Mouse (Mus musculus) cortical plate, adult 2 months (tissue): ENCODE measurements at regions not wholly inside any gene's neighbourhood (a gene's known extent, or its start where the extent isn't known, plus 50 kb on each side); places are given as distances from the start of the nearest gene placed in this dataset.

ENCODE experiments used
- H3K27ac ChIP-seq: fragments of 200-500 bp; 2 replicates; pipeline ENCODE4 v1.5.1; 2012; ENCODE audit warnings: low read length, control low read depth, inconsistent platforms; ENCODE audit not compliant: insufficient read depth
- H3K4me1 ChIP-seq: fragments of 200-500 bp; 2 replicates; pipeline ENCODE4 v1.6.1; 2011; ENCODE audit warnings: low read length; ENCODE audit not compliant: control insufficient read depth, insufficient read depth
- H3K4me3 ChIP-seq: fragments of 200-500 bp; 2 replicates; pipeline ENCODE4 v1.5.1; 2011; ENCODE audit warnings: mild to moderate bottlenecking, low read length, control low read depth; ENCODE audit not compliant: insufficient read depth
- CTCF ChIP-seq: fragments of 200-500 bp; IDR thresholded peaks from 2 replicates; pipeline ENCODE4 v1.5.1; 2011; ENCODE audit warnings: mild to moderate bottlenecking, control low read depth, low read length; ENCODE audit not compliant: insufficient read depth; ENCODE audit errors: extremely low read depth
- POLR2A ChIP-seq: fragments of 200-500 bp; IDR thresholded peaks from 2 replicates; pipeline ENCODE4 v1.6.1; 2011; ENCODE audit warnings: mild to moderate bottlenecking, low read length, control low read depth; ENCODE audit not compliant: insufficient read depth; ENCODE audit errors: extremely low read depth

DNA sequence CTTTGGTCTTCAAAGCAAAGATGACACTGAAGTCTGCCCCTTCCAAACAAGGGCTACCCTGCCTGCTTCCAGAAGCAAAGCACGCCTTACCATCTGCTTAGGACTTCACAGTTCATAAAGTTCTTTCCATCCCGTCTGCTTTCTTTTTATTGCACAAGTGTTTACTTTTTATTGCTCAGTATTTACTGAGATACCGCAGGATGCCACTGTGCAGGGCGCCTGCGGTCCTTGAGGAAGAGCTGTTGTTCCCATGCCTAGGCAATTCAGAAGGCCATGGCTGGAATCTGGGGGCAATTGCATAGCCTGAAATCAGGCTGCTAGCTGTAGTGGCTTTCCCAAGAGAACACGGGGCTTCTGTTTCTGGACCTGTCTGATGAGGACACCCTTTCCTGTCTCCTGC is 1255.8 kb upstream of the A1bg start:
- TF ChIP-seq CTCF: no peak
- no peak for TF ChIP-seq POLR2A
- Histone ChIP-seq H3K4me1 (no peaks in the 10 kb centered on the region), H3K27ac (no peak overlapping the region), H3K4me3 (no peak overlapping the region)

- TF ChIP-seq CTCF (no peak), POLR2A (no peak)
- no peak overlapping the region for H3K4me3 ChIP-seq
These were observed 1255.1 kb upstream of the A1bg start for GRCm38 (mm10) chr15:62177768-62178410.

GRCm38 (mm10) chr15:62176076-62176475 is 1253.3 kb upstream of the A1bg start:
- no peaks in the 10 kb centered on the region for H3K4me1 ChIP-seq
- H3K4me3 ChIP-seq: no peak overlapping the region
- H3K27ac ChIP-seq: no peak overlapping the region
- no peak for TF ChIP-seq POLR2A
- TF ChIP-seq CTCF: no peak

More at GRCm38 (mm10) chr15:62177768-62178410, 1255.1 kb upstream of the A1bg start:
- no peak overlapping the region for H3K27ac ChIP-seq
- H3K4me1 ChIP-seq: no peaks in the 10 kb centered on the region

- Histone ChIP-seq H3K4me3 (no peak overlapping the region), H3K27ac (no peak overlapping the region), H3K4me1 (no peaks in the 10 kb centered on the region)
- TF ChIP-seq POLR2A (no peak), CTCF (no peak)
These were observed 1251.1 kb upstream of the A1bg start for GRCm38 (mm10) chr15:62173633-62174543.

- Histone ChIP-seq H3K4me3 (no peak overlapping the region), H3K27ac (no peak overlapping the region), H3K4me1 (no peaks in the 10 kb centered on the region)
- TF ChIP-seq POLR2A (no peak), CTCF (no peak)
These were observed 1248.8 kb upstream of the A1bg start for GRCm38 (mm10) chr15:62171632-62172031.

DNA sequence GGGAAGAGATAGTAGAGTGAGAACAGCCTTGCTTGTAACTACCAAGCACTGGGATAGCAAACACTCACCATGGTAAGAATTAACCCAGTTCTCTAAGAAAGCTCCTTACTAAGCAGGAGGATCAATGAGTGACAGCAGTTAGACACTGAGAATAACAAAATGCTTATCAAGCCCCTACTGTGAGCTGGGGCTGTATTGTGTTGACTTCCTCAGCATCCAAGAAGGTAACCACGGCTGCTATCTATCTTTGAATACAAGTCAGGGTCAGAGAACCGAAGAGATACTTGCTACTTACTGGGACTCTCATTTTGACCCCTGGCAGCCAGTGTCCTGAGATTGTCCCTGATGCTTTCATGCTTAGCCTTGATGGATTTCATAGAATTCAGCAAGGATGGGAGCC is 1248.4 kb upstream of the A1bg start:
- Histone ChIP-seq H3K4me3 (no peak overlapping the region), H3K27ac (no peak overlapping the region), H3K4me1 (no peaks in the 10 kb centered on the region)
- TF ChIP-seq CTCF (no peak), POLR2A (no peak)

DNA sequence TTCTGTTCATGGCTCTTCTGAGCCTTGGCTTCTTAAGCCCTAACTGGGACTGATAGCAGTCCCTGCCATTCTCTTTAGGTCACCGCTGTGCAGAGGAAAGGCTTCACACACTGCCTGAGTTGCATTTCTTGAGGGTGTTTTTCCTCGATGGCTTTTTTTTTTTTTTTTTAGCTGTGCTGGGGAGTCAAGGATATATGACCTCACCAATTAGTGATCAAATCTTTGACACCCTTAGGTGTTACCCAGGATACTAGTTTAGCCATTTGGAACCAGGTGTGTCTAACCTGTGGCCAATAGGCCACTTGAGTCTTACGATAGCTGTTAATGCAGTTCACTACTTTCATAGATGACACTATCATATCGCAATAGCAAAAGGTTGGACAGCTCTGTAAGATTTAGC is 1247.5 kb upstream of the A1bg start:
- H3K27ac ChIP-seq: no peak overlapping the region
- TF ChIP-seq POLR2A: no peak
- no peak for TF ChIP-seq CTCF
- H3K4me1 ChIP-seq: no peaks in the 10 kb centered on the region
- H3K4me3 ChIP-seq: no peak overlapping the region

- no peak overlapping the region for H3K27ac ChIP-seq
- TF ChIP-seq CTCF: no peak
- no peak for TF ChIP-seq POLR2A
- no peak overlapping the region for H3K4me3 ChIP-seq
- H3K4me1 ChIP-seq: peaks cover 1% of the 10 kb centered on the region; the same call in 1 of the 2 replicates
These were observed 1246.8 kb upstream of the A1bg start for GRCm38 (mm10) chr15:62169591-62170019.

DNA sequence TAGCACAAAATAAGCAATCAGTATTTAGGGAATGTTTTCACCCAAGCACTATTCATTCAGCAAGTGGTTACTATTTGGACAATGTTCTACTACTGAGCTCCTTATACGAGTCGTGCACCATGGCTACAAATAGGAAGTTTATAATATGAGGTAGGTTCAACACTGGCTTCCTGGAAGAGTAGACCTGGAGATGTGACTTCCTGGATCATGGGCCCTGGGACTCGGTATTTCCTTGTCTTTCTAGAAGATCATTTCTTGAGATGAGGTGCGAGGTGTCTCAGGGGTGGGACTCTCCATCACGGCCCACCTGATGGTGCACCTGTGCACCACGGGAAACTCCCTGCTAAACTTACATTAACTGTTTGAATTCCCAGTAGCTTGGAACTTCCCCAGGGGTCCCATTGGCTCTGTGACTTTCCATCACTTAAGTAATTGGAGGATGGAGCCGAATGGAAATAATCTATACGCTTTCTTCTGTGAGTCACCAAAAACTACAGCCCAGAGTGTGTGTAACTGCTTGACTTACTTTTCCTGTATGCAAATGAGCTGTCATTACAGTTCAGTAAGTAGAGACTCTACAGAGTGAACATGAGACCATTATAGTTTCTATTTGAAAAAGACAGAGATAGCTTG is 1246.3 kb upstream of the A1bg start:
- no peak overlapping the region for H3K4me3 ChIP-seq
- no peak for TF ChIP-seq CTCF
- no peak for TF ChIP-seq POLR2A
- no peak overlapping the region for H3K27ac ChIP-seq
- peaks cover 1% of the 10 kb centered on the region; the same call in 1 of the 2 replicates for H3K4me1 ChIP-seq
